In genomic region chr4:153220485-153220884, GRCm38 (mm10) we compare ENCODE assay signal across 18 mouse cellular contexts.
DNase-seq lines count a peak whose midpoint lies in the region; ATAC-seq and TF ChIP-seq lines count a peak whose summit lies in the region.
"Had no signal": no experiment of that assay in that cellular context is flagged by ENCODE, and none has a peak within 500 bp of the region (broad histone marks: within the 10 kb centered on the region; RNA-seq: fewer than 3 reads in every experiment).

No protein-coding gene starts in this region.

- 12% methylated on average over 5 of the region's 6 CpGs for WGBS in kidney, embryonic 15.5 days
- WGBS in kidney, embryonic 16.5 days = 26% methylated on average over 5 of the region's 6 CpGs
- 43% methylated on average over 5 of the region's 6 CpGs for WGBS in midbrain, embryonic 10.5 days
- 37% methylated on average over 5 of the region's 6 CpGs for WGBS in midbrain, embryonic 15.5 days
- WGBS in neural tube, embryonic 15.5 days = 20% methylated on average over 5 of the region's 6 CpGs

- TF ChIP-seq POLR2A in ES-Bruce4 (IDR thresholded peaks at IDR 0.05; ENCODE audit: insufficient read depth, low read length) = no peak

- H3K4me2 ChIP-seq in kidney, embryonic 15.5 days = no peak overlapping the region
- no peak overlapping the region for H3K4me2 ChIP-seq in kidney, embryonic 16.5 days (replicated peaks; ENCODE audit: low read depth, low read length)
- H3K4me2 ChIP-seq in midbrain, embryonic 15.5 days = no peak overlapping the region
- no peak overlapping the region for H3K4me2 ChIP-seq in neural tube, embryonic 15.5 days
- H3K4me2 ChIP-seq: embryonic facial prominence, embryonic 12.5 days; forebrain, embryonic 13.5 days; forebrain, embryonic 15.5 days had no signal

- peak overlapping the region; percentile 41; the same call in 1 of the 2 replicates for H3K27ac ChIP-seq in kidney, embryonic 15.5 days
- no peak overlapping the region for H3K27ac ChIP-seq in kidney, embryonic 16.5 days (ENCODE audit: low read length)
- peak overlapping the region; percentile 18; the same call in 1 of the 2 replicates for H3K27ac ChIP-seq in midbrain, embryonic 10.5 days (replicated peaks)
- H3K27ac ChIP-seq in midbrain, embryonic 15.5 days = no peak overlapping the region
- H3K27ac ChIP-seq in ES-Bruce4 (ENCODE audit: insufficient read depth, low read length) = peak overlapping the region; percentile 99
- H3K27ac ChIP-seq in neural tube, embryonic 15.5 days (replicated peaks) = no peak overlapping the region
- H3K27ac ChIP-seq: embryonic facial prominence, embryonic 10.5 days; embryonic facial prominence, embryonic 12.5 days; forebrain, embryonic 13.5 days; forebrain, embryonic 15.5 days had no signal

- no peaks in the 10 kb centered on the region for H3K27me3 ChIP-seq in kidney, embryonic 15.5 days
- H3K27me3 ChIP-seq in kidney, embryonic 16.5 days (ENCODE audit: insufficient read depth, low read length) = no peaks in the 10 kb centered on the region
- peaks cover 44% of the 10 kb centered on the region; the same call in 1 of the 2 replicates for H3K27me3 ChIP-seq in midbrain, embryonic 10.5 days (ENCODE audit: low read depth, poor library complexity, severe bottlenecking)
- H3K27me3 ChIP-seq in midbrain, embryonic 15.5 days (replicated peaks) = peaks cover 8% of the 10 kb centered on the region
- no peaks in the 10 kb centered on the region for H3K27me3 ChIP-seq in ES-Bruce4 (ENCODE audit: control insufficient read depth, insufficient read depth, low read length, poor library complexity, severe bottlenecking)
- no peaks in the 10 kb centered on the region for H3K27me3 ChIP-seq in neural tube, embryonic 15.5 days (replicated peaks)
- H3K27me3 ChIP-seq: CH12.LX; embryonic facial prominence, embryonic 12.5 days had no signal

- no peak for DNase-seq in midbrain, embryonic 10.5 days (ENCODE audit: low spot score)
- DNase-seq: B cell, adult 2 months; cerebellum, adult 11-12 months; cerebellum, adult 2 months; cerebellum, adult 9-10 months; cerebellum, postnatal 25 days; forebrain, postnatal 0 days had no signal

- peaks cover 33% of the 10 kb centered on the region for H3K4me1 ChIP-seq in kidney, embryonic 15.5 days
- peaks cover 20% of the 10 kb centered on the region; the same call in 1 of the 2 replicates for H3K4me1 ChIP-seq in kidney, embryonic 16.5 days (ENCODE audit: insufficient read depth, low read length)
- H3K4me1 ChIP-seq in midbrain, embryonic 10.5 days = peaks cover 16% of the 10 kb centered on the region
- H3K4me1 ChIP-seq in midbrain, embryonic 15.5 days = no peaks in the 10 kb centered on the region
- peaks cover 9% of the 10 kb centered on the region for H3K4me1 ChIP-seq in ES-Bruce4 (ENCODE audit: control insufficient read depth, insufficient read depth, low read length)
- H3K4me1 ChIP-seq in neural tube, embryonic 15.5 days = peaks cover 10% of the 10 kb centered on the region

- no peaks in the 10 kb centered on the region for H3K36me3 ChIP-seq in kidney, embryonic 15.5 days
- no peaks in the 10 kb centered on the region for H3K36me3 ChIP-seq in kidney, embryonic 16.5 days (ENCODE audit: insufficient read depth, low read length)
- no peaks in the 10 kb centered on the region for H3K36me3 ChIP-seq in midbrain, embryonic 10.5 days
- no peaks in the 10 kb centered on the region for H3K36me3 ChIP-seq in midbrain, embryonic 15.5 days (replicated peaks)
- H3K36me3 ChIP-seq in ES-Bruce4 (ENCODE audit: control insufficient read depth, insufficient read depth, low read length, poor library complexity, severe bottlenecking) = no peaks in the 10 kb centered on the region
- no peaks in the 10 kb centered on the region for H3K36me3 ChIP-seq in neural tube, embryonic 15.5 days
- H3K36me3 ChIP-seq: embryonic facial prominence, embryonic 10.5 days; embryonic facial prominence, embryonic 12.5 days; forebrain, embryonic 15.5 days had no signal

- no peak for ATAC-seq in kidney, embryonic 15.5 days (replicated peaks; ENCODE audit: low FRiP score)
- ATAC-seq in kidney, embryonic 16.5 days (ENCODE audit: low FRiP score, low TSS enrichment) = no peak
- no peak for ATAC-seq in midbrain, embryonic 15.5 days (replicated peaks)
- no peak for ATAC-seq in neural tube, embryonic 15.5 days (ENCODE audit: low FRiP score)
- ATAC-seq: CD4-positive, CD25-positive, alpha-beta regulatory T cell, adult 4 months; forebrain, embryonic 13.5 days; forebrain, embryonic 15.5 days; forebrain, postnatal 0 days had no signal

- no peaks in the 10 kb centered on the region for H3K9me3 ChIP-seq in kidney, embryonic 15.5 days (replicated peaks)
- H3K9me3 ChIP-seq in kidney, embryonic 16.5 days (ENCODE audit: low read length) = no peaks in the 10 kb centered on the region
- H3K9me3 ChIP-seq in midbrain, embryonic 10.5 days (replicated peaks) = no peaks in the 10 kb centered on the region
- 0 out of 2 replicates have a peak, but pooled peaks cover 4% of the 10 kb centered on the region for H3K9me3 ChIP-seq in midbrain, embryonic 15.5 days
- no peaks in the 10 kb centered on the region for H3K9me3 ChIP-seq in ES-Bruce4 (replicated peaks; ENCODE audit: control insufficient read depth, insufficient read depth, low read length, poor library complexity, severe bottlenecking)
- no peaks in the 10 kb centered on the region for H3K9me3 ChIP-seq in neural tube, embryonic 15.5 days (replicated peaks)
- H3K9me3 ChIP-seq: embryonic facial prominence, embryonic 10.5 days; embryonic facial prominence, embryonic 12.5 days; forebrain, embryonic 13.5 days; forebrain, embryonic 15.5 days had no signal

- TF ChIP-seq EP300 in ES-Bruce4 (IDR thresholded peaks at IDR 0.05; ENCODE audit: insufficient read depth, low read depth, low read length) = peak; percentile 98

- TF ChIP-seq CTCF in ES-Bruce4 (IDR thresholded peaks at IDR 0.05; ENCODE audit: low read depth, low read length) = no peak

- no peak overlapping the region for H3K9ac ChIP-seq in kidney, embryonic 15.5 days
- no peak overlapping the region for H3K9ac ChIP-seq in kidney, embryonic 16.5 days (replicated peaks; ENCODE audit: low read length)
- no peak overlapping the region for H3K9ac ChIP-seq in midbrain, embryonic 15.5 days
- peak overlapping the region; percentile 64; the same call in 1 of the 2 replicates for H3K9ac ChIP-seq in ES-Bruce4 (ENCODE audit: low read depth, poor library complexity, severe bottlenecking)
- H3K9ac ChIP-seq in neural tube, embryonic 15.5 days (replicated peaks) = no peak overlapping the region
- H3K9ac ChIP-seq: embryonic facial prominence, embryonic 12.5 days; forebrain, embryonic 13.5 days; forebrain, embryonic 15.5 days; forebrain, postnatal 0 days had no signal

- H3K4me3 ChIP-seq in kidney, embryonic 15.5 days (replicated peaks) = no peak overlapping the region
- H3K4me3 ChIP-seq in kidney, embryonic 16.5 days (ENCODE audit: low read length) = no peak overlapping the region
- no peak overlapping the region for H3K4me3 ChIP-seq in midbrain, embryonic 10.5 days
- H3K4me3 ChIP-seq in midbrain, embryonic 15.5 days = no peak overlapping the region
- H3K4me3 ChIP-seq in ES-Bruce4 (ENCODE audit: low read depth, low read length) = peak overlapping the region; percentile 51
- H3K4me3 ChIP-seq in neural tube, embryonic 15.5 days (replicated peaks) = no peak overlapping the region
- H3K4me3 ChIP-seq: embryonic facial prominence, embryonic 10.5 days; embryonic facial prominence, embryonic 12.5 days; forebrain, embryonic 13.5 days; forebrain, embryonic 15.5 days had no signal

Comparison
In these comparisons a context has a peak if more than half of its experiments do, and no peak if none do; other contexts are left out.
1. H3K27ac ChIP-seq: peak in kidney, embryonic 15.5 days (single experiment), midbrain, embryonic 10.5 days (single experiment) and ES-Bruce4 (single experiment); none in kidney, embryonic 16.5 days (single experiment), midbrain, embryonic 15.5 days (single experiment) and neural tube, embryonic 15.5 days (single experiment).